Mouse (Mus musculus) liver, adult 2 months (tissue): ENCODE data around the gene Ryk. TPM values are rescaled to one million over a fixed set of nuclear protein-coding genes. Genes with fewer than 3 reads are reported as not detected.

ENCODE experiments used
- DNase-seq: peaks from one replicate; pipeline ENCODE4 v3.0.0-alpha.2; 2011; ENCODE audit warnings: low read depth, low spot score; ENCODE audit errors: extremely low read depth
- H3K27ac ChIP-seq: fragments of 200-500 bp; replicated peaks from 2 replicates; pipeline ENCODE4 v1.5.1; 2012; ENCODE audit warnings: low read depth, mild to moderate bottlenecking, control low read depth, inconsistent platforms, low read length; ENCODE audit not compliant: insufficient read depth
- H3K27me3 ChIP-seq: fragments of 200-500 bp; 2 replicates; pipeline ENCODE4 v1.6.1; 2012; ENCODE audit warnings: mild to moderate bottlenecking, moderate library complexity, low read length, inconsistent platforms; ENCODE audit not compliant: control insufficient read depth, insufficient read depth
- H3K36me3 ChIP-seq: fragments of 200-500 bp; 2 replicates; pipeline ENCODE4 v1.6.1; 2012; ENCODE audit warnings: low read length, inconsistent platforms; ENCODE audit not compliant: control insufficient read depth, insufficient read depth
- H3K4me1 ChIP-seq: fragments of 200-500 bp; 2 replicates; pipeline ENCODE4 v1.6.1; 2011; ENCODE audit warnings: low read length; ENCODE audit not compliant: control insufficient read depth, insufficient read depth
- H3K4me3 ChIP-seq: fragments of 200-500 bp; 2 replicates; pipeline ENCODE4 v1.5.1; 2011; ENCODE audit warnings: low read depth, mild to moderate bottlenecking, control low read depth, low read length, moderate library complexity; ENCODE audit not compliant: insufficient read depth
- H3K79me2 ChIP-seq: fragments of 200-500 bp; 2 replicates; pipeline ENCODE4 v1.6.1; 2012; ENCODE audit warnings: inconsistent platforms, mild to moderate bottlenecking, low read length, moderate library complexity; ENCODE audit not compliant: control insufficient read depth, insufficient read depth
- H3K9ac ChIP-seq: fragments of 200-500 bp; 2 replicates; pipeline ENCODE4 v1.6.1; 2012; ENCODE audit warnings: low read depth, mild to moderate bottlenecking, control low read depth, inconsistent platforms, low read length
- CTCF ChIP-seq: fragments of 200-500 bp; IDR thresholded peaks from 2 replicates; pipeline ENCODE4 v1.5.1; 2011; ENCODE audit warnings: low read depth, low read length, control low read depth
- POLR2A ChIP-seq: fragments of 200-500 bp; IDR thresholded peaks from 2 replicates; pipeline ENCODE4 v1.6.1; 2011; ENCODE audit warnings: low read length, control low read depth; ENCODE audit not compliant: insufficient read depth; ENCODE audit errors: extremely low read depth
- WGBS: fragments of 180-500 bp; shearing (Covaris S2); methylation state at CpG from one replicate; pipeline ENCODE4 v1.1.7; 2018; 5-methylcytosine and 5-hydroxymethylcytosine counted together
- polyA plus RNA-seq: library from polyadenylated mRNA; depleted of rRNA; stranded (reverse); fragments of >200 nt; gene quantifications from 2 replicates; pipeline ENCODE4 v1.2.3, GENCODE M21; 2012; rRNA removed
- total RNA-seq: library from RNA; depleted of rRNA; stranded (reverse); fragments of >200 nt; gene quantifications from 2 replicates; pipeline ENCODE4 v1.2.3, GENCODE M21; 2014; rRNA removed

The Ryk gene
- total and polyA plus RNA-seq, 2 experiments: 17.2 to 26.6 TPM

DNA sequence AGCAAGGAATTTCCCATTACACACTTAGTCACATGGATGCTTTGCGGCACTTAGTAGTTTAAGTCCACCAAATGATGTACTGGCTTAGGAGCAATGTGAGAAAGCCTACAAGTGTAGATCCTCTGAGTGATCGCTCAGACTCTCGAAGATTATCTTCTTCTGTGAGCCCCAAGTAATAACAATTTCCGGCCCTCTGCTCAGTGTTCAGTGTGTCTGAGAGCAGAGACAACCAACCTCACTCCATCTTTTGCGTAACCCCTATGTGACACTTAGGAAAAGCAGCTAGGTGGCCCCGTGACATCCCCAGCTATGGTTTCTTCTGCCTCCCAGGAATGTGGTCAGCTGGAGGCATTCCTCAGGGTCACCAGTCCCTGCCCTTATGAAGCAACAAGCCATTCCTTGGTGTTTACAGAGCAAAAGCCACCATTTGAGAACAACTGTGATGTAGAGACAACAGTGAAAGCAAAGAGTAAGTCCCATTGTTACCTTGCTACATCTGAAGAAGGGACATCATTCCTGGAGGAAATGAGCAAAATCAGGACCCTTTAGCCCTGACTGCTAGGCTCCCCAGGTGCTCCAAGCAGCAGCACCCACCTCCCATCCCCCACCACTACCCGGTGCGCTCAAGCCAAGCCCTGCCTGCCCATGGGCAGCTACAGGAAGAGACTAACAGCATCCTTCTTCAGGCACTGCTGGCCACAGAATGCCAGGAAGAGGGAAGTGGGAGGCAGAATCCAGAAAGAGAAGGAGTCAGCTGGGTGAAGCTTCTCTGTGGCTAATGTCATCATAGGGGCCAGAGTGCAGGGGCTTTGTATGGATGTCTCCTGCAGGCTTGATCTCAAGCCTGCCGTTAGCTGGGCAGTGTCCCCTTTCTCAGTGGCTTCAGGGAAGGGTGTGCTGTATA, 116.6 kb downstream of the Ryk start:
- H3K27ac ChIP-seq: no peak overlapping the region
- TF ChIP-seq POLR2A: no peak
- TF ChIP-seq CTCF: no peak
- H3K4me3 ChIP-seq: no peak overlapping the region
- H3K27me3 ChIP-seq: no peaks in the 10 kb centered on the region
- DNase-seq: no peak
- H3K4me1 ChIP-seq: no peaks in the 10 kb centered on the region
- H3K9ac ChIP-seq: no peak overlapping the region
- no peaks in the 10 kb centered on the region for H3K36me3 ChIP-seq
- WGBS: 82% methylated on average over 9 of the region's 9 CpGs
- no peaks in the 10 kb centered on the region for H3K79me2 ChIP-seq

DNA sequence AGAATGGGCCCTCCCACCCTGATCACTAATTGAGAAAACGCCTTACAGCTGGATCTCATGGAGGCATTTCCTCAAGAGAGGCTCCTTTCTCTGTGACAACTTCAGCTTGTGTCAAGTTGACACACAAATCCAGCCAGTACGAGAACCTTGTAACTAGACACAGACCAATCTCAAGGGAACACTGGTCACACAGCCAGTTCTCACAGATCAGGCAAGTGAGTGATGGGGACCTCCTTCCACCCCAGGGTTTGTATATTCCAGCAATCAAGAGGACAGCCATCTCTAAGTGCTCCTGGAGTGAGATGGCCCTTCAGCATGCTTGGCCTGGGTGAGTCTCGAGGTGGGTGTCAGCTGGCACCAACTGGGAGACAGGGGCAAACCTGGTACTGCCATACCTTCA, 121.1 kb downstream of the Ryk start:
- no peaks in the 10 kb centered on the region for H3K27me3 ChIP-seq
- H3K4me3 ChIP-seq: no peak overlapping the region
- no peaks in the 10 kb centered on the region for H3K4me1 ChIP-seq
- no peaks in the 10 kb centered on the region for H3K36me3 ChIP-seq
- H3K79me2 ChIP-seq: no peaks in the 10 kb centered on the region
- no peak overlapping the region for H3K9ac ChIP-seq
- 92% methylated on average over 3 of the region's 3 CpGs for WGBS
- TF ChIP-seq POLR2A (no peak), CTCF (no peak)
- DNase-seq: no peak
- H3K27ac ChIP-seq: no peak overlapping the region

Other genes with a start within 250 kb of the Ryk start
- 53.4 and 55.2 TPM in 2 replicates for gene Anapc13, start 208.6 kb upstream of the Ryk start, total RNA-seq
- 65.8 and 102 TPM in 2 replicates for gene Anapc13, start 208.6 kb upstream of the Ryk start, polyA plus RNA-seq
- 5.9 and 6.5 TPM in 2 replicates for gene Cep63, start 208.4 kb upstream of the Ryk start, total RNA-seq
- 1.6 and 2.0 TPM in 2 replicates for gene Cep63, start 208.4 kb upstream of the Ryk start, polyA plus RNA-seq
- gene Amotl2, start 118.2 kb upstream of the Ryk start, total RNA-seq: 19.9 and 21.5 TPM in 2 replicates
- 9.2 and 14.0 TPM in 2 replicates for gene Amotl2, start 118.2 kb upstream of the Ryk start, polyA plus RNA-seq
- gene Slco2a1, start 153.8 kb downstream of the Ryk start, total RNA-seq: 8.9 and 20.7 TPM in 2 replicates
- 43.1 and 55.5 TPM in 2 replicates for gene Slco2a1, start 153.8 kb downstream of the Ryk start, polyA plus RNA-seq